Mouse (Mus musculus): Measurements from ENCODE around the gene Sectm1a. TPM values are rescaled to one million over a fixed set of nuclear protein-coding genes. Genes with fewer than 3 reads are reported as not detected.

Gene Sectm1a
- polyA plus RNA-seq, 1 experiment, result not detected

GRCm38 (mm10) chr11:121027259-121027658 lies 53.8 kb downstream of the Sectm1a start:
- no peak for TF ChIP-seq GATA1 (IDR thresholded peaks at IDR 0.05; ENCODE audit: low read length)

- no peak for TF ChIP-seq GATA1 (IDR thresholded peaks at IDR 0.05; ENCODE audit: low read length)
Observed at GRCm38 (mm10) chr11:121024163-121024562, 56.9 kb downstream of the Sectm1a start.

DNA sequence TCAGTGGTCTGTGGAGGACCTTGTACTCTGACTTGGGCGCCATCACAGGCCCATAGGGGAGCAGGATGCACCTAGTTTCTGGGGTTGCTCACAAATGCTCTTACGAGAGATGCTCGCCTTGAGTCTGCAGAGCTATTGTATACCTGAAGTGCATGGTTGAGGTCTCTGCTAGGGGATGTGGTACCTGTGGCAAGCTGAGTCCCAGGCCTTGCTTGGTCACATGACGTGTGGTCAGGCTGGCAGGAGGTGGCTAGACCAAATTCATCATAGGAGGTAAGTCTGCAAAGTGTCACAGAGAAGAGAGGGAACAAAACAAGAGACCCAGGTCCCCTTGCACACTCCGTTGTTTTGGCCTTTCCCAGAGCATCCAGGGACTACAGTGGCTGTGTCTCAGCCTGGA lies 61.5 kb downstream of the Sectm1a start:
- no peak for TF ChIP-seq GATA1 (IDR thresholded peaks at IDR 0.05; ENCODE audit: low read length)

DNA sequence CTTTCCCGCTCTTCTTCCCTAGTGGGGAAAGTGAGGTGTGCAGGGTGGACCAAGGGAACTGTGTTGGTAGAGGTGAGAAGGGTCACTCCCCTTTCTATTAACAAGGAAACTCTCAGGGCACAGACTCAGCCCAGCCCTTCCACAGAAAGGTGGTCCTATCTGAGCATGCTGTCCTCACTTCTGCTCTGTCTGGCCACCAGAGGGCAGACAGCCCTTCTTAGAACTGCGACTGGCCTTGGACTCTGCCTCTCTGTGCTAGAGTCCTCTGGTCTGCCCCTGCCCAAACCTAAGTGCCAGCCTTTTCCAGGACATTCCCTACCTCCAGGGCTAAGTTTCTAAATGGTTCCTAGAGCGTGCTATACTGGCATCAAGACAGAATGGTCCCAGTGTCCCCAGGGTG lies 63.3 kb downstream of the Sectm1a start:
- TF ChIP-seq GATA1 (IDR thresholded peaks at IDR 0.05; ENCODE audit: low read length), result no peak

Other genes with a start within 250 kb of the Sectm1a start
- 2.1 and 2.3 TPM in 2 replicates for gene Ccdc57, start 148.3 kb downstream of the Sectm1a start, polyA plus RNA-seq (2012)
- 0.93 and 1.6 TPM in 2 replicates for gene Slc16a3, start 132.7 kb downstream of the Sectm1a start, polyA plus RNA-seq (2012)
- gene Csnk1d, start 89.9 kb downstream of the Sectm1a start, polyA plus RNA-seq (2012), result 195 and 204 TPM in 2 replicates
- gene Cd7, start 41.8 kb downstream of the Sectm1a start, polyA plus RNA-seq (2012), result not detected in 2 replicates
- not detected in 2 replicates for gene Sectm1b, start 17.7 kb downstream of the Sectm1a start, polyA plus RNA-seq (2012)
- 25.6 and 26.1 TPM in 2 replicates for gene Tex19.2, start 37.5 kb upstream of the Sectm1a start, polyA plus RNA-seq (2012)
- gene Tex19.1, start 64.9 kb upstream of the Sectm1a start, polyA plus RNA-seq (2012), result not detected in 2 replicates
- not detected in 2 replicates for gene Uts2r, start 79.1 kb upstream of the Sectm1a start, polyA plus RNA-seq (2012)
- gene Hexdc, start 123.2 kb upstream of the Sectm1a start, polyA plus RNA-seq (2012), result 2.9 and 3.4 TPM in 2 replicates
- 5.2 and 6.2 TPM in 2 replicates for gene Ogfod3, start 123.5 kb upstream of the Sectm1a start, polyA plus RNA-seq (2012)
- gene Cybc1, start 148.1 kb upstream of the Sectm1a start, polyA plus RNA-seq (2012), result 6.8 and 9.7 TPM in 2 replicates
- 5.0 and 11.1 TPM in 2 replicates for gene Narf, start 156.0 kb upstream of the Sectm1a start, polyA plus RNA-seq (2012)
- gene Foxk2, start 178.8 kb upstream of the Sectm1a start, polyA plus RNA-seq (2012), result 37.0 and 41.6 TPM in 2 replicates

Data from G1E-ER4 (cell line).